Mouse (Mus musculus): ENCODE data around the gene Il10ra. TPM values are rescaled to one million over a fixed set of nuclear protein-coding genes. Genes with fewer than 3 reads are reported as not detected.

Il10ra gene
- polyA plus RNA-seq, 1 experiment from 2014 or later, result 1.2 TPM

GRCm38 (mm10) chr9:45299231-45300006, 30.5 kb upstream of the Il10ra start:
- WGBS, result 74% methylated on average over 11 of the region's 11 CpGs
- no peaks in the 10 kb centered on the region for H3K36me3 ChIP-seq (ENCODE audit: control insufficient read depth, insufficient read depth, low read length)
- H3K9ac ChIP-seq (ENCODE audit: low read depth, low read length), result no peak overlapping the region
- no peaks in the 10 kb centered on the region for H3K4me1 ChIP-seq (ENCODE audit: control insufficient read depth, insufficient read depth, low read length)
- DNase-seq (ENCODE audit: low spot score) (no peak), ATAC-seq (ENCODE audit: low read depth) (no peak)
- no peaks in the 10 kb centered on the region for H3K27me3 ChIP-seq (replicated peaks; ENCODE audit: control insufficient read depth, insufficient read depth, low read length)
- no peak overlapping the region for H3K27ac ChIP-seq (replicated peaks; ENCODE audit: low read depth, low read length)
- no peak overlapping the region for H3K4me3 ChIP-seq (ENCODE audit: low read depth, low read length)
- H3K4me2 ChIP-seq (ENCODE audit: low read depth, low read length), result no peak overlapping the region
- 0 out of 2 replicates have a peak, but pooled peaks cover 4% of the 10 kb centered on the region for H3K9me3 ChIP-seq (ENCODE audit: control insufficient read depth, low read length)

DNA sequence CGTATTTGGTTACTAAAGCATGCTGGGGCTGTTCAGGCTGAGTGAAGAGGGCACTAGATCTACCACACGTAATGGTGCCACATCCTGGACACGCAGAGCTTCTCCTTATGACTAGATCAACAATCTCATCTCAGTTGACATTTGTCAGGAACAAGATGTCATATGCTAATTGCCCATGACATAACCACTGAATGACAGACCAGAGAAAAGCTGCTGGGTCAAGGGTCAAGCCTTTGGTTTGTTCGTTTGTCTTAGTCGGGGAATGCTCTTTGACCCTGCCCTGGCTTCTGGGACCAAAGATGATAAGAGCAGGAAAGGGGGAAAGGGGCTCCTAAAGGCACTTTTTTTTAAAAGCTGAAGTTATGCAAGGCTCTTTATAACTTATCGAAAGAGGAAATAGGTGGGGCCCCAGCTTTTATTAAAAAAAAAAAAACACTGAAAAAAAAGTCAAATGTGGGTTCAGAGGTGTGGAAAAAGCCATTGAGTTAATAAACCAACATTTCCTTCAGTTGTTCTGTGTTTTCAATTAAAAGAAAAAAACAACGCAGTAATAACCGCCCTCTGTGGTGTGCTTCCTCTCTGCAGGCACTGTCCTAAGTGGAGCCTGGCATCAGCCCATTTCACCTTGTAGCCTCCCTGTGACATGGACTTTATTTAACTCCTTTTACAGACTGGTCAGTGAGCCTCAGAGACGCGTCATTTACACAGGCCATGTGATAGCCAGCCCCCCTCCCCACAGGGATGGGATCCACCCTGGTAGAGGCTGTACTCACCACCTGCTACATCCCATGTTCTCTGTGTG, 25.5 kb upstream of the Il10ra start:
- Histone ChIP-seq H3K4me2 (ENCODE audit: low read depth, low read length) (no peak overlapping the region), H3K4me3 (ENCODE audit: low read depth, low read length) (no peak overlapping the region), H3K4me1 (ENCODE audit: control insufficient read depth, insufficient read depth, low read length) (no peaks in the 10 kb centered on the region), H3K36me3 (ENCODE audit: control insufficient read depth, insufficient read depth, low read length) (no peaks in the 10 kb centered on the region), H3K9me3 (ENCODE audit: control insufficient read depth, low read length) (no peaks in the 10 kb centered on the region), H3K27me3 (replicated peaks; ENCODE audit: control insufficient read depth, insufficient read depth, low read length) (no peaks in the 10 kb centered on the region), H3K27ac (replicated peaks; ENCODE audit: low read depth, low read length) (no peak overlapping the region), H3K9ac (ENCODE audit: low read depth, low read length) (no peak overlapping the region)
- 42% methylated on average over 10 of the region's 10 CpGs for WGBS
- no peak for ATAC-seq (ENCODE audit: low read depth)
- no peak for DNase-seq (ENCODE audit: low spot score)

DNA sequence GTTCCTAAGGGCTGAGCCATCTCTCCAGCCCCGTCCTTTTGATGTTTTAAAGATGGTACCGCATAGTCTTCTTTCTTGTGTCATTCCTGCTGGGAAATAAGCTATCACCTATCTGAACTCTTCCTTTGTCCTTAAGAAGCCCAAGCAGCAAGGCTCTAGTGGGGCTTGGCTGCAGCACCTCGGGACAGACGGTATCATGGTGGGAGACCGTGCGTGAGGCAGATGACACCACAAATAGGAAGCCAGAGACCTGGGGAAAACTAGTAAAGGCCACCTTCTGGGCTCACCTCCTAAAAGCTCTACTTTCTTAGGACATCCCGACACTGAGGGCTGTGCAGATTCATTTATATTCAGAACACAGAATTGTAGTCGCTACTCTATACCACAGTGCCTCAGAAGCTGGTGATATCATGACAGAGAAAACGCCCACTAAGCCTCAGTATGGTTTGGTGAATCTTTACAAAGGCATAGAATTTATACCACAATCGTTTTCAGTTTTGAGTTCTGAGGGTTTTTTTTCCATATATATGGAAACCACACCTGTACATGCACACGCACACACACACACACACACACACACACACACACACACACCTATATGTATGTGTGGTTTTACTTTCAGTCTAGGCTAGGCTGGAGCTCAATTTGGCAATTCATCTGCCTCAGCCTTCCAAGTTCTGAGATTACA, 22.7 kb upstream of the Il10ra start:
- WGBS, result 88% methylated on average over 11 of the region's 11 CpGs
- DNase-seq (ENCODE audit: low spot score), result no peak
- H3K4me2 ChIP-seq (ENCODE audit: low read depth, low read length), result no peak overlapping the region
- no peak overlapping the region for H3K4me3 ChIP-seq (ENCODE audit: low read depth, low read length)
- H3K36me3 ChIP-seq (ENCODE audit: control insufficient read depth, insufficient read depth, low read length), result no peaks in the 10 kb centered on the region
- no peak overlapping the region for H3K9ac ChIP-seq (ENCODE audit: low read depth, low read length)
- no peak overlapping the region for H3K27ac ChIP-seq (replicated peaks; ENCODE audit: low read depth, low read length)
- no peak for ATAC-seq (ENCODE audit: low read depth)
- H3K4me1 ChIP-seq (ENCODE audit: control insufficient read depth, insufficient read depth, low read length), result no peaks in the 10 kb centered on the region
- H3K9me3 ChIP-seq (ENCODE audit: control insufficient read depth, low read length), result no peaks in the 10 kb centered on the region
- no peaks in the 10 kb centered on the region for H3K27me3 ChIP-seq (replicated peaks; ENCODE audit: control insufficient read depth, insufficient read depth, low read length)

DNA sequence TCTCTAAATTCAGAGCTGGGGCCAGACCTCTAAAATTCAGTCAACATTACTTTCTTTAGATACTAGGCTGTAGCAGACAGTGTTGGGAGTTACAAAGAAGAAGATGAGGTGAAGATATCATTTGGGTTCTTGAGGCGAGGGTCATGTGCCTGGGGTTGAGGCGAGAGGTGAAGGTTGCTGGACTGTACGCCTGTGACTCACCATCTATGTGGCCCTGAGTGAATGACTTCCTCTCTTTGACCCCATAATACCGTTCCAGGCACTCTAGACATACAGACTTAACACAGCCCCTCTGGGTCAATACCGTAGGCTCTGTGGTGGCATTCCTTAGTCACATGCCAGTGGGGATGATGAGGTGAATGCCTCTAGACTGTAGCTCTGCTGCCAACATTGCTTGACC, 13.5 kb upstream of the Il10ra start:
- no peak for ATAC-seq (ENCODE audit: low read depth)
- H3K4me2 ChIP-seq (ENCODE audit: low read depth, low read length), result no peak overlapping the region
- H3K4me1 ChIP-seq (ENCODE audit: control insufficient read depth, insufficient read depth, low read length), result no peaks in the 10 kb centered on the region
- H3K9me3 ChIP-seq (ENCODE audit: control insufficient read depth, low read length), result no peaks in the 10 kb centered on the region
- H3K36me3 ChIP-seq (ENCODE audit: control insufficient read depth, insufficient read depth, low read length), result no peaks in the 10 kb centered on the region
- no peak overlapping the region for H3K4me3 ChIP-seq (ENCODE audit: low read depth, low read length)
- DNase-seq (ENCODE audit: low spot score), result no peak
- H3K9ac ChIP-seq (ENCODE audit: low read depth, low read length), result no peak overlapping the region
- 84% methylated on average over 5 of the region's 5 CpGs for WGBS
- no peak overlapping the region for H3K27ac ChIP-seq (replicated peaks; ENCODE audit: low read depth, low read length)
- no peaks in the 10 kb centered on the region for H3K27me3 ChIP-seq (replicated peaks; ENCODE audit: control insufficient read depth, insufficient read depth, low read length)

- 79% methylated on average over 3 of the region's 3 CpGs for WGBS
Observed at GRCm38 (mm10) chr9:45280891-45281290, 11.9 kb upstream of the Il10ra start.

GRCm38 (mm10) chr9:45280059-45280458, 11.1 kb upstream of the Il10ra start:
- no peak for ATAC-seq (ENCODE audit: low read depth)
- DNase-seq (ENCODE audit: low spot score), result no peak
- Histone ChIP-seq H3K4me2 (ENCODE audit: low read depth, low read length) (no peak overlapping the region), H3K27me3 (replicated peaks; ENCODE audit: control insufficient read depth, insufficient read depth, low read length) (no peaks in the 10 kb centered on the region), H3K9me3 (ENCODE audit: control insufficient read depth, low read length) (no peaks in the 10 kb centered on the region), H3K27ac (replicated peaks; ENCODE audit: low read depth, low read length) (no peak overlapping the region), H3K4me1 (ENCODE audit: control insufficient read depth, insufficient read depth, low read length) (no peaks in the 10 kb centered on the region), H3K9ac (ENCODE audit: low read depth, low read length) (no peak overlapping the region), H3K4me3 (ENCODE audit: low read depth, low read length) (no peak overlapping the region), H3K36me3 (ENCODE audit: control insufficient read depth, insufficient read depth, low read length) (no peaks in the 10 kb centered on the region)
- 70% methylated on average over 3 of the region's 3 CpGs for WGBS

More at GRCm38 (mm10) chr9:45280891-45281290, 11.9 kb upstream of the Il10ra start:
- Histone ChIP-seq H3K9me3 (ENCODE audit: control insufficient read depth, low read length) (no peaks in the 10 kb centered on the region), H3K9ac (ENCODE audit: low read depth, low read length) (no peak overlapping the region), H3K4me1 (ENCODE audit: control insufficient read depth, insufficient read depth, low read length) (no peaks in the 10 kb centered on the region), H3K36me3 (ENCODE audit: control insufficient read depth, insufficient read depth, low read length) (no peaks in the 10 kb centered on the region), H3K4me3 (ENCODE audit: low read depth, low read length) (no peak overlapping the region), H3K27me3 (replicated peaks; ENCODE audit: control insufficient read depth, insufficient read depth, low read length) (no peaks in the 10 kb centered on the region), H3K27ac (replicated peaks; ENCODE audit: low read depth, low read length) (no peak overlapping the region), H3K4me2 (ENCODE audit: low read depth, low read length) (no peak overlapping the region)
- ATAC-seq (ENCODE audit: low read depth) (no peak), DNase-seq (ENCODE audit: low spot score) (no peak)

GRCm38 (mm10) chr9:45274635-45275034, 5.7 kb upstream of the Il10ra start:
- Histone ChIP-seq H3K27ac (replicated peaks; ENCODE audit: low read depth, low read length) (no peak overlapping the region), H3K4me2 (ENCODE audit: low read depth, low read length) (no peak overlapping the region), H3K27me3 (replicated peaks; ENCODE audit: control insufficient read depth, insufficient read depth, low read length) (peaks cover 7% of the 10 kb centered on the region; the same call in 1 of the 2 replicates), H3K9me3 (ENCODE audit: control insufficient read depth, low read length) (no peaks in the 10 kb centered on the region), H3K4me3 (ENCODE audit: low read depth, low read length) (no peak overlapping the region), H3K4me1 (ENCODE audit: control insufficient read depth, insufficient read depth, low read length) (no peaks in the 10 kb centered on the region), H3K9ac (ENCODE audit: low read depth, low read length) (no peak overlapping the region), H3K36me3 (ENCODE audit: control insufficient read depth, insufficient read depth, low read length) (no peaks in the 10 kb centered on the region)
- DNase-seq (ENCODE audit: low spot score) (no peak), ATAC-seq (ENCODE audit: low read depth) (no peak)
- 66% methylated on average over 2 of the region's 2 CpGs for WGBS

- no peak overlapping the region for H3K4me2 ChIP-seq (ENCODE audit: low read depth, low read length)
- 84% methylated on average over 4 of the region's 4 CpGs for WGBS
- no peaks in the 10 kb centered on the region for H3K9me3 ChIP-seq (ENCODE audit: control insufficient read depth, low read length)
- DNase-seq (ENCODE audit: low spot score) (no peak), ATAC-seq (ENCODE audit: low read depth) (no peak)
- no peak overlapping the region for H3K27ac ChIP-seq (replicated peaks; ENCODE audit: low read depth, low read length)
- no peak overlapping the region for H3K4me3 ChIP-seq (ENCODE audit: low read depth, low read length)
- no peaks in the 10 kb centered on the region for H3K36me3 ChIP-seq (ENCODE audit: control insufficient read depth, insufficient read depth, low read length)
- H3K4me1 ChIP-seq (ENCODE audit: control insufficient read depth, insufficient read depth, low read length), result no peaks in the 10 kb centered on the region
- peaks cover 11% of the 10 kb centered on the region; the same call in 1 of the 2 replicates for H3K27me3 ChIP-seq (replicated peaks; ENCODE audit: control insufficient read depth, insufficient read depth, low read length)
- H3K9ac ChIP-seq (ENCODE audit: low read depth, low read length), result no peak overlapping the region
Observed at GRCm38 (mm10) chr9:45274218-45274617, 5.3 kb upstream of the Il10ra start.

Measured in embryonic facial prominence, embryonic 14.5 days (tissue).